Mouse (Mus musculus) hindbrain, embryonic 13.5 days (tissue): ENCODE results near the gene Lrrc75b. TPM values are rescaled to one million over a fixed set of nuclear protein-coding genes. Genes with fewer than 3 reads are reported as not detected.
"Not testable (repeated sequence)": the region's sequence is repeated elsewhere in the genome, so short reads cannot be mapped to it uniquely, and the experiment has no call there.

Source experiments
- ATAC-seq: fragments of 200-750 bp; cut with Nextera tagmentation; 2 replicates; pipeline ENCODE4 v1.8.0; 2017; ENCODE audit warnings: moderate TSS enrichment; ENCODE audit not compliant: low FRiP score
- H3K27ac ChIP-seq: fragments of 300-500 bp; sonication (generic); 2 replicates; pipeline ENCODE4 v1.5.1; 2015; ENCODE audit warnings: inconsistent platforms, mild to moderate bottlenecking, moderate library complexity
- H3K27me3 ChIP-seq: fragments of 300-500 bp; sonication (generic); 2 replicates; pipeline ENCODE4 v1.6.1; 2015; ENCODE audit warnings: mild to moderate bottlenecking, inconsistent platforms
- H3K36me3 ChIP-seq: fragments of 300-500 bp; sonication (generic); 2 replicates; pipeline ENCODE4 v1.6.1; 2015; ENCODE audit warnings: mild to moderate bottlenecking, inconsistent platforms
- H3K4me1 ChIP-seq: fragments of 300-500 bp; sonication (generic); replicated peaks from 2 replicates; pipeline ENCODE4 v1.6.1; 2015; ENCODE audit warnings: inconsistent platforms
- H3K4me2 ChIP-seq: fragments of 300-500 bp; sonication (generic); 2 replicates; pipeline ENCODE4 v1.6.1; 2015; ENCODE audit warnings: inconsistent platforms, mild to moderate bottlenecking, moderate library complexity
- H3K4me3 ChIP-seq: fragments of 300-500 bp; sonication (generic); 2 replicates; pipeline ENCODE4 v1.5.1; 2015; ENCODE audit warnings: mild to moderate bottlenecking, inconsistent platforms
- H3K9ac ChIP-seq: fragments of 300-500 bp; sonication (generic); 2 replicates; pipeline ENCODE4 v1.6.1; 2015; ENCODE audit warnings: mild to moderate bottlenecking, inconsistent platforms
- H3K9me3 ChIP-seq: fragments of 300-500 bp; sonication (generic); 2 replicates; pipeline ENCODE4 v1.6.1; 2016; ENCODE audit warnings: inconsistent platforms
- WGBS: fragments of 180-500 bp; shearing (Covaris S2); methylation state at CpG from one replicate; pipeline ENCODE4 v1.1.7; 2015; 5-methylcytosine and 5-hydroxymethylcytosine counted together
- polyA plus RNA-seq: library from polyadenylated mRNA; unstranded; fragments of >200 nt; fragmentation: Nextera tagmentation; extraction: Ambion mirVana; gene quantifications from 2 replicates; pipeline ENCODE4 v1.2.1, GENCODE M21; 2015

The Lrrc75b gene
- polyA plus RNA-seq, 1 experiment from 2014 or later = 24.8 TPM

DNA sequence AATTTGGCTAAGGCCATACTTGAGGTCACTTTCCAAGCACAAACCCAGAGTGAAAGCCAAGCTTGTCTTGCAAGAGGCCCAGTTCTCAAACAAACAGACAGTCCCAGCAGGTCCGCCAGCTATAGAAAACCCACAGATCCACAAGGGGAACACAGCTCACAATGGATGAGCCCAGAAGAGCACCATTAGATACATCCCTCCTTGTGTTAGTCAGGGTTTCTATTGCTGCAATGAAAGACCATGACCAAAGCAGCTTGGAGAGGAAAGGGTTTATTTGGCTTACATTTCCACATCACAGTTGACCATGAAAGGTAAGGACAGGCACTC lies 26.4 kb upstream of the Lrrc75b start:
- H3K36me3 ChIP-seq = no peaks in the 10 kb centered on the region
- 84% methylated on average over 1 of the region's 1 CpGs for WGBS
- H3K4me3 ChIP-seq = no peak overlapping the region
- H3K27me3 ChIP-seq = peaks cover 9% of the 10 kb centered on the region
- peak; percentile 55 for ATAC-seq
- no peaks in the 10 kb centered on the region for H3K9me3 ChIP-seq
- H3K4me1 ChIP-seq = peaks cover 15% of the 10 kb centered on the region
- no peak overlapping the region for H3K4me2 ChIP-seq
- no peak overlapping the region for H3K9ac ChIP-seq
- H3K27ac ChIP-seq = 0 out of 2 replicates have a peak overlapping the region, but pooled peaks have one; percentile 6

DNA sequence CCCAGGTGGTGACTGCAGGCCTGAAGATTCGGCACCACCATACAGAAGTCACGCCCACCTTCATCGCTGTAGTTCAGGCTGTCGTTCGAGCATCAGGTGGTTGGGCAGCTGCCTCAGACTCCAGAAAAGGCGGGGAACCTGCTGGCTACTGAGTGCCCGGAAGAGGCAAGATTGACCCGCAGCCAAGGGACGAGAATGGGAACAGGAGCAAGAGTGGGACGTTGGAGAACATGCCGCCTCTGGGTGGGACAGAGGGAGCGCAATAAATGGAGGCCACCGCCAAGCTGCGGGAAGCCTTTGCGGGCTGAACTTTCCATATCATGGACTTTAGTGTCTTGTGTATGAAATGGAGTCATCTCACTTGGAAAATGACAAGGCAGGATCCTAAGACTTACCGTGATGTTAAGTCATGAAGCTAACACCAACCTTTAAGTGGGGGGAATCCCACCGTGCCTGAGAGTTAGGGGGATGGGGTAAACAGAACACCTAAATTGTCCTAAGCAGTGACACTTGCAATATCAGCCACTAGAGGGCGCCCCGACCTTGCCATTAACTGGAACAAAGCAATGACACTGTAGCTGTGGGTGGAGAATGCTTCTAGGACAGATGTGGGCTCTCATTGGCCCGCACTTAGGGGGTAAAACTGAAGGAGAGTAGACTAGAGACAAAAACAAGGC lies 25.9 kb upstream of the Lrrc75b start:
- WGBS = 30% methylated on average over 20 of the region's 20 CpGs
- H3K9ac ChIP-seq = no peak overlapping the region
- no peaks in the 10 kb centered on the region for H3K36me3 ChIP-seq
- H3K9me3 ChIP-seq = no peaks in the 10 kb centered on the region
- no peak overlapping the region for H3K4me3 ChIP-seq
- peak overlapping the region; percentile 32 for H3K4me2 ChIP-seq
- peak; percentile 82 for ATAC-seq
- peaks cover 15% of the 10 kb centered on the region for H3K4me1 ChIP-seq
- 0 out of 2 replicates have a peak overlapping the region, but pooled peaks have one; percentile 6 for H3K27ac ChIP-seq
- peaks cover 9% of the 10 kb centered on the region for H3K27me3 ChIP-seq

DNA sequence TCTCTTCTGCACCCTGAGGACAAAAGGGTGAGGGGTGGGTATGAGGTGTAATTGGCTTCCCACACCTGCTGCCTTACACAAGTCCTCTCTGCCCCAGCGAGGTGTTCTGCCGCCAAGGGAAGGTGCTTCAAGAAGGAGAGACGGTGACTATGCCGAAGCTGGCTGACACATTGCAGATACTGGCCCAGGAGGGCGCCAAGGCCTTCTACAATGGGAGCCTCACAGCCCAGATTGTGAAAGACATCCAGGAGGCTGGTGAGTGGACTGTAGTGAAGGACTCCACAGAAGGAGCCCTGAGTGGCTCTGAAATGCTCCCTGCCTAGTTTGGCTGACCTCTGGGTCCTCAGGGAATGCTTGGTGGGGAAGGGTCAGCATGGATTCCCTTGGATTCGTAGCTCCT lies 19.0 kb upstream of the Lrrc75b start:
- Histone ChIP-seq H3K4me3 (no peak overlapping the region), H3K4me1 (no peaks in the 10 kb centered on the region), H3K36me3 (no peaks in the 10 kb centered on the region), H3K9me3 (no peaks in the 10 kb centered on the region), H3K4me2 (no peak overlapping the region), H3K27me3 (0 out of 2 replicates have a peak, but pooled peaks cover 2% of the 10 kb centered on the region), H3K27ac (no peak overlapping the region), H3K9ac (no peak overlapping the region)
- WGBS = 87% methylated on average over 6 of the region's 6 CpGs
- no peak for ATAC-seq

DNA sequence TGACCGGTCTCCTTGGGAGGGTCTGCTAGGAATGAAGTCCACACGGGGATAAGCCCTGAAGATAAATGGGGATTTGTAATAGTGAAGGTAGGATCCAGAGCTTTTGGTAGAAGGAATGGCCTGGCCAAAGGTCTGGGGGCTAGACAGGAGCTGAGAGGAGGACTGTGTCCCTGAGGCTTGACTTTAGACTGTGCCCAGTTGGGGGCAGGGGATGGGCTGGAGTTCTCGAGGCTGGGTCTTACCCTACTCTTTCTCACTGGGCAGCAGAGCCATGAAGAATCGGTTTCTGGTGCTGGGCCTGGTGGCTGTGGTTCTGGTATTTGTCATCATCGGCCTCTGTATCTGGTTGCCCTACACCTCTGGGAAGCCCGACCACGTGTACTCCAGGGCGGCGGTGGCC lies 13.8 kb upstream of the Lrrc75b start:
- Histone ChIP-seq H3K27me3 (peaks cover 6% of the 10 kb centered on the region; the same call in 1 of the 2 replicates), H3K27ac (no peak overlapping the region), H3K9me3 (no peaks in the 10 kb centered on the region), H3K4me2 (no peak overlapping the region), H3K4me3 (no peak overlapping the region), H3K36me3 (no peaks in the 10 kb centered on the region), H3K9ac (no peak overlapping the region), H3K4me1 (no peaks in the 10 kb centered on the region)
- 93% methylated on average over 9 of the region's 9 CpGs for WGBS
- ATAC-seq = no peak

DNA sequence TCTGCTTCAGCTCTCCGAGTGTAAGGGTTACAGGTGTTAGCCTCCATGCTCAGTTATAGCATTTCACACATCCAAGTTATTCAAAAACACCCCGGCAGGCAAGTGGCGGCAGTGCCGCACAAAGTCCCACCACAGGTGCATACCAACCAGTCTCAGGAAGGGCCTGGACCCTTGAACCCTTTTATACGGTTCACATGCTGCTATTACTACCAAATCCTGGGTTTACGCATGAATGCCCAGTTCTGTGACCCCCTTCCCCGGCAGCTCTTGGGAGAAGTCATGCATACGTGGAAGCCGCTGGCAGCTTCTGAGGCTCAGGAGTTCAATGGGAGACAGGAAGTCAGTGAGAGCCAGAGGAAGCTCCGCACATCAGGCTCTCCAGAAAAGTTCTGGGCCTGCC lies 13.1 kb upstream of the Lrrc75b start:
- H3K27me3 ChIP-seq = peaks cover 12% of the 10 kb centered on the region
- WGBS = 53% methylated on average over 10 of the region's 10 CpGs
- H3K4me1 ChIP-seq = no peaks in the 10 kb centered on the region
- no peaks in the 10 kb centered on the region for H3K9me3 ChIP-seq
- no peaks in the 10 kb centered on the region for H3K36me3 ChIP-seq
- H3K4me3 ChIP-seq = no peak overlapping the region
- H3K27ac ChIP-seq = no peak overlapping the region
- H3K4me2 ChIP-seq = no peak overlapping the region
- no peak overlapping the region for H3K9ac ChIP-seq
- no peak for ATAC-seq

DNA sequence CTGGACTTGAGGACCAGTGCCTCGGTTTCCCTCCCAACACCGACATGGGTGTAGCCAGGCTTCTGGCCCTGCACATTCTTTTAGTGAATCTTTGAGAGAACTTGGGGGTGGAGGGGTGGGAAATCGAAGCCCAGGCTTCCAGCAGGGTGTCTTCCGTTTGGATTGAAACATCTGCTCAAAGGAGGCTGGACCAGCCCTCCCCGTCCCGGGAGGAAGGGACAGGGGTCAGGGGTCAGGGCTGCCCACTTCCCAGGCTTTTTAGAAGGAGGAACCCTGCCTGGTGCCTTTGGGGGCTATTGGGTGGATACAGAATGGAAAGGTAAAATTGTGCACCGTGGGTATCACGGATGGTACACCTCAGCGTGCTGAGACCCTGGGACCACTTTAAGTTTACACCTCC lies 11.8 kb upstream of the Lrrc75b start:
- no peaks in the 10 kb centered on the region for H3K9me3 ChIP-seq
- 44% methylated on average over 9 of the region's 9 CpGs for WGBS
- peaks cover 12% of the 10 kb centered on the region for H3K27me3 ChIP-seq
- no peak overlapping the region for H3K27ac ChIP-seq
- H3K9ac ChIP-seq = no peak overlapping the region
- no peaks in the 10 kb centered on the region for H3K4me1 ChIP-seq
- H3K4me3 ChIP-seq = no peak overlapping the region
- H3K4me2 ChIP-seq = no peak overlapping the region
- no peaks in the 10 kb centered on the region for H3K36me3 ChIP-seq
- ATAC-seq = no peak

DNA sequence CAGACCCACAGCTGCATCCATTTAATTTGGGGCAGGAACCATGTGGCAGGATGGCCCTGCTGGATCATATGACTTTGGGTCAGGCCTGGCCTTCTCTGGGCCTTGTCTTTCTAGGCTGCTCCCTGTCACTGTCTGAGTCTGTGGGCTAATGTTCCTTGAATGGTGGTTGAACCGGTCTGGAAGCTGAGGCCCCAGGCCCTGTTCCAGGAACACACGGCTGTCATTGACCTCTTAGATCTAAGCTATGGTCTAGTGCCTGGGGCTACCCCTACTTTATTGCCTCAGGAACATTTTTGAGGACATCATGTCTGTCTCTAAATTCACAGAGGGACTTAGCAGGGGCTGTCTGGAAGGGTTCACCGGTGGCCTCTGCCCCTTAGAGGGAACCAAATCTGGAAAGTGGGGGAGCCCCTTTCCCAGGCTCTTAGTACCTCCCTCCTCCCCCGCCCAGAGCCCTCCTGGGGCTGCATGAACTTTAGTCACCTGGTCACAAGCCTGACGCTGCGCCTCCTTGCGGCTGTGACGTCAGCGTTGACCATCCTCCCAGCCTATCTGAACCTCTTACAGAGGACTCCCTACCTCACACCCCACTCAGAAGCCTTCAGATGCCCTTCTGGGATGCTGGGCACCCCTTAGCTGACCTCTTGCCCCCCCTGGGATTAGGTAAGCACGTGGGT lies 11.0 kb upstream of the Lrrc75b start:
- WGBS = 37% methylated on average over 10 of the region's 10 CpGs
- Histone ChIP-seq H3K9ac (no peak overlapping the region), H3K36me3 (no peaks in the 10 kb centered on the region), H3K4me1 (no peaks in the 10 kb centered on the region), H3K4me3 (no peak overlapping the region), H3K27me3 (peaks cover 12% of the 10 kb centered on the region), H3K27ac (no peak overlapping the region), H3K4me2 (no peak overlapping the region), H3K9me3 (no peaks in the 10 kb centered on the region)
- no peak for ATAC-seq

DNA sequence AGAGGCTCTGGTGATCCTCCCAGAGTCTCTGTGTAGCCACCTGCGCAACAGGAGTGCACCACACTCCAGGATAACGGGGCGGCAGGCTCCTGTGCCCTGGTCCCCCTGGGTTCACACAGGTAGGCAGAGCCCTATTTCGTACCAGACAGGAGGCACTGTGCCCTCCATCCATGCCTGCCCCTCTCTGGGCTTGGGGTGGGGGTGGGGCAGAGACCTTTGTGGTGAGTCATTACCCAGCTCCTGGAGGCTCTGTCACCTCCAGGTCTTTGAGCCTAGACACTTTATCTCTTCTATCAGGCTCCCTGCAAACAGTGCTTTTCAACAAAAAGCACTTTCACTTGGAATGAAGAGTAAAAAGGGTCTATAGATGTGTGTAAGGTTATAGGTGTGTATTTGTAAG lies 8.7 kb upstream of the Lrrc75b start:
- Histone ChIP-seq H3K4me3 (no peak overlapping the region), H3K4me2 (no peak overlapping the region), H3K9ac (0 out of 2 replicates have a peak overlapping the region, but pooled peaks have one; percentile 13), H3K27me3 (peaks cover 12% of the 10 kb centered on the region), H3K27ac (no peak overlapping the region), H3K9me3 (no peaks in the 10 kb centered on the region), H3K4me1 (no peaks in the 10 kb centered on the region), H3K36me3 (no peaks in the 10 kb centered on the region)
- no peak for ATAC-seq
- WGBS = 17% methylated on average over 4 of the region's 4 CpGs

DNA sequence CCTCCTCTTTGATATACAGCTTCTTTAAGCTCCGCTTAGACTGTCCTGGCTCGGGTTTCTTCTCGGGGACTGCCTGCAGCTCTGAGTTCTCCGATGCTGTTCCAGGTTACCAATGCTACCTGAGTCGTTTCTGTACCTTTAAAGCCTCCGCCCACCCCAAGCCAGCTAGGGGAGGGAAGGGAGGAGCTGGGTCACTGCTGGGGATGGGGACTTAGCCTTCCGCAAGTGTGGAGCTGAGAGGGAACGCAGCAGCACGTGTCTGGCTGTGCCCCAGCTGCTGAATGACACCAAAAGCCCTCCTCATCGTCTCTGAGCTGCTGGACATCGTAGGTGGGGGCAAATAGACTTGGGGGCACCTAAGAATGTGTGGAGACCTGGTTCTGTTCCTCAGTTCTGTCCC lies 8.3 kb upstream of the Lrrc75b start:
- Histone ChIP-seq H3K4me1 (no peaks in the 10 kb centered on the region), H3K36me3 (no peaks in the 10 kb centered on the region), H3K4me2 (no peak overlapping the region), H3K9me3 (no peaks in the 10 kb centered on the region), H3K9ac (0 out of 2 replicates have a peak overlapping the region, but pooled peaks have one; percentile 13), H3K27me3 (peaks cover 12% of the 10 kb centered on the region), H3K27ac (no peak overlapping the region), H3K4me3 (no peak overlapping the region)
- no peak for ATAC-seq
- 8% methylated on average over 11 of the region's 11 CpGs for WGBS

DNA sequence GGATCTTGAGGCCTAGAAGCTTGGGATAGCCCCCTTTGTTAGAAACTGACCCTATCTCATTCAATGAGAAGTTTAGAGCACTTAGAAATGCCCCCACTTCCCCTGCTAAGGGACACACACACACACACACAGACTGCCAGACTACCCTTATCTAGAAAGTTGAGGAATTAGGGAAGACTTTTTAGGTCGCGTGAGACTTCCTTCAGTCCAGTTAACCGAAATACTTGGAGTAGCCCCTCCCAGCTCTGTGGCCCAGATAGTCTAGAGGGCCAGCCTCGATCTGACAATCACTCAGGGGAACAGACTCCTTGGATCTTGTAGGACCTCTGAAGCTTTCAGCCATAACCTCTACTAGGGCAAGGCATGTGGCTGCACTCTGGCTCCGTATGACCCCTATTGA lies 7.9 kb upstream of the Lrrc75b start:
- Histone ChIP-seq H3K4me2 (no peak overlapping the region), H3K9me3 (no peaks in the 10 kb centered on the region), H3K4me3 (no peak overlapping the region), H3K27ac (no peak overlapping the region), H3K4me1 (no peaks in the 10 kb centered on the region), H3K9ac (no peak overlapping the region), H3K27me3 (peaks cover 12% of the 10 kb centered on the region), H3K36me3 (no peaks in the 10 kb centered on the region)
- ATAC-seq = no peak
- 41% methylated on average over 5 of the region's 5 CpGs for WGBS

DNA sequence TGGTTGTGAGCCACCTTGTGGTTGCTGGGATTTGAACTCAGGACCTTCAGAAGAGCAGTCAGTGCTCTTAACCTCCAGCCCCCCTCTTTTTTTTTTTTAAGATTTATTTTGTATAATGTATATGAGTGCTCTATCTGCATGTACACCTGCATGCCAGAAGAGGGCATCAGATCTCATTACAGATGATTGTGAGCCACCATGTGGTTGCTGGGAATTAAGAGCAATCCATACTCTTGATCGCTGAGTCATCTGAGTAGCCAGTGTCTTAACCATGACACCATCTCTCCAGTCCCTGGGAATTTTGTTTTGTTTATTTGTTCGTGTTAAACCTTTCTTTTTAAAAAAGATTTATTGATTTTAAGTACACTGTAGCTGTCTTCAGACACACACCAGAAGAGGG lies 6.6 kb upstream of the Lrrc75b start:
- not testable (repeated sequence) for H3K4me1 ChIP-seq, H3K9ac ChIP-seq, H3K27ac ChIP-seq, H3K9me3 ChIP-seq, ATAC-seq, H3K4me3 ChIP-seq, H3K4me2 ChIP-seq, H3K36me3 ChIP-seq
- H3K27me3 ChIP-seq = peaks cover 20% of the 10 kb centered on the region
- 87% methylated on average over 2 of the region's 2 CpGs for WGBS

DNA sequence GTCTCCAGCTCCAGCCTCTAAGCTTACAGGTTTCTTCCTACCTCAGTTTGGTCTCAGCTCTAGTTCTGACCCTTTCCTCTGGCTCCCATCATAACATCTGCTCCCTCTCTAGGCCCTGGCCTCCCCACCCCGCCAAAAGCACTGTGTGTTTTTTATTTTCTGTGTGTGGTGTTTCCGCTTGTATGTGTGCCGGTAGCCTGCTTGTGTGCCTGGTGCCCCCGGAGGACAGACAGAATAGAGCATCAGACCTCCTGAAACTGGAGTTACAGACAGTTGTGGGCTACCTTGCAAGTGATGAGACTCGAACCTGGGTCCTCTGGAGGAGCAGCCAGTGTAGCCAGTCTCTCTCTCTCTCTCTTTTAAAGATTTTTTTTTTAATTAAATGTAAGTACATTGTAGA lies 6.2 kb upstream of the Lrrc75b start:
- Histone ChIP-seq H3K4me1 (peaks cover 2% of the 10 kb centered on the region; the same call in 1 of the 2 replicates), H3K36me3 (no peaks in the 10 kb centered on the region), H3K4me3 (no peak overlapping the region), H3K4me2 (no peak overlapping the region), H3K27ac (no peak overlapping the region), H3K9me3 (no peaks in the 10 kb centered on the region), H3K27me3 (peaks cover 24% of the 10 kb centered on the region), H3K9ac (no peak overlapping the region)
- WGBS = 81% methylated on average over 5 of the region's 5 CpGs
- no peak for ATAC-seq

DNA sequence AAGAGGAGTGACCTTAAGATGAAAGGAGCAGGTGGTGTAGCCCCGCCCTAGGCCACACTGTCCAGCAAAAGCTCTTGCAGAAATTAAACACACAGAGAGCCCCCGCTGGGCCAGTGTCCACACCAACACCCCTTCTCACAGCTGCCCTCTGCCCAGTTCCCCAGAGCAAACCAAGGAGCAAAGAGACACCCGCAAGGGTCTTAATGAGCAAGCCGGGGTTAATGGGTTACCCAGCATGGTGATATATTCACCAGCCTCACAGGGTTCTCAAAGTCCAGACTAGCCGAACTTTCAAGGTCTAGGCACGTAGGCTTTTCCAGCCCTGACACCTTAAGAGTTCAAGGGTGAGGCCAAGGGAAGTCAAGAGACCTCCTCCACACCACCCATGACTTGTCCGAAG lies 5.8 kb upstream of the Lrrc75b start:
- no peaks in the 10 kb centered on the region for H3K36me3 ChIP-seq
- H3K27ac ChIP-seq = no peak overlapping the region
- 67% methylated on average over 7 of the region's 7 CpGs for WGBS
- H3K9me3 ChIP-seq = no peaks in the 10 kb centered on the region
- no peak overlapping the region for H3K4me2 ChIP-seq
- H3K27me3 ChIP-seq = peaks cover 28% of the 10 kb centered on the region
- ATAC-seq = no peak
- peaks cover 6% of the 10 kb centered on the region for H3K4me1 ChIP-seq
- H3K9ac ChIP-seq = no peak overlapping the region
- no peak overlapping the region for H3K4me3 ChIP-seq
